ENCODE assay signal across 8 mouse cellular contexts in the genomic region with DNA sequence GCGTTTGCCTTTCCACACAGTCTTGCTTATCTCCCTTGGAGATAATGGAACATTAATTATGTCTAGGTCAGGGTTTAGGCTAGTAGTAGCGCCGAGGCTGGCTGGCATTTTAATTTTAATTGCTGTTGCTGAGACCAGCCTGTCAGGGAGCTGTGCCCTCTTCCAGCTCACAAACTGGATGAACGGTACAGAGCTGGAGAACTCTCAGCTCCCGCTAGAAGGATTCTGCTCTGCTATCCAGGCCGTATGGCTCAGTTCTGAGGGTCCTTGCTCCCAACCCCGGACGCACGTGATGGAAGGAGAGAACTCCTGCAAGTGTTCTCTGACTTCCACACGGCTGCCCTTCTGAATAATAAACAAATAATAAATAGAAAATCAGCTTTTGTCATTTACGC. TPM values are rescaled to one million over a fixed set of nuclear protein-coding genes. Genes with fewer than 3 reads are reported as not detected.
DNase-seq lines count a peak whose midpoint lies in the region; ATAC-seq and TF ChIP-seq lines count a peak whose summit lies in the region.

No protein-coding gene starts in this region.

- intact Hi-C loops in left cerebral cortex, postnatal 4 days (cut with DNase I), result no loop called here

- WGBS in cerebellum, adult 2 months, result 12% methylated on average over 11 of the region's 11 CpGs
- WGBS in neural tube, embryonic 11.5 days, result 33% methylated on average over 11 of the region's 11 CpGs
- WGBS in limb, embryonic 13.5 days, result 24% methylated on average over 11 of the region's 11 CpGs
- 19% methylated on average over 11 of the region's 11 CpGs for WGBS in stomach, embryonic 15.5 days

- peak overlapping the region; percentile 74 for H3K4me3 ChIP-seq in cerebellum, adult 2 months (replicated peaks; ENCODE audit: insufficient read depth, low read depth, low read length)
- peak overlapping the region; percentile 63 for H3K4me3 ChIP-seq in neural tube, embryonic 11.5 days (ENCODE audit: low read depth, low read length)
- H3K4me3 ChIP-seq in limb, embryonic 13.5 days, result peak overlapping the region; percentile 76
- H3K4me3 ChIP-seq in stomach, embryonic 15.5 days (replicated peaks), result peak overlapping the region; percentile 81

- peak overlapping the region; percentile 93 for H3K4me2 ChIP-seq in neural tube, embryonic 11.5 days (ENCODE audit: low read depth)
- peak overlapping the region; percentile 94 for H3K4me2 ChIP-seq in limb, embryonic 13.5 days (replicated peaks)
- H3K4me2 ChIP-seq in stomach, embryonic 15.5 days, result peak overlapping the region; percentile 97

- peak overlapping the region; percentile 76 for H3K27ac ChIP-seq in cerebellum, adult 2 months (ENCODE audit: insufficient read depth, low read length)
- H3K27ac ChIP-seq in neural tube, embryonic 11.5 days (ENCODE audit: low read depth, low read length), result no peak overlapping the region
- no peak overlapping the region for H3K27ac ChIP-seq in limb, embryonic 13.5 days
- peak overlapping the region; percentile 82 for H3K27ac ChIP-seq in stomach, embryonic 15.5 days

- no peaks in the 10 kb centered on the region for H3K36me3 ChIP-seq in neural tube, embryonic 11.5 days (ENCODE audit: control insufficient read depth, insufficient read depth, low read length)
- no peaks in the 10 kb centered on the region for H3K36me3 ChIP-seq in limb, embryonic 13.5 days
- no peaks in the 10 kb centered on the region for H3K36me3 ChIP-seq in stomach, embryonic 15.5 days

- no peaks in the 10 kb centered on the region for H3K9me3 ChIP-seq in neural tube, embryonic 11.5 days (ENCODE audit: control insufficient read depth, low read length)
- no peaks in the 10 kb centered on the region for H3K9me3 ChIP-seq in limb, embryonic 13.5 days
- no peaks in the 10 kb centered on the region for H3K9me3 ChIP-seq in stomach, embryonic 15.5 days

- peaks cover 6% of the 10 kb centered on the region for H3K4me1 ChIP-seq in cerebellum, adult 2 months (ENCODE audit: control insufficient read depth, insufficient read depth, low read length)
- peaks cover 3% of the 10 kb centered on the region; the same call in 1 of the 2 replicates for H3K4me1 ChIP-seq in neural tube, embryonic 11.5 days (ENCODE audit: control insufficient read depth, insufficient read depth, low read length)
- H3K4me1 ChIP-seq in limb, embryonic 13.5 days, result peaks cover 14% of the 10 kb centered on the region
- H3K4me1 ChIP-seq in stomach, embryonic 15.5 days, result peaks cover 10% of the 10 kb centered on the region

- ATAC-seq in neural tube, embryonic 11.5 days (ENCODE audit: insufficient read depth, low FRiP score, low TSS enrichment), result 0 out of 2 replicates have a peak, but pooled peaks have one; percentile 11
- ATAC-seq in limb, embryonic 13.5 days (ENCODE audit: low FRiP score, low read depth), result peak; percentile 12; the same call in 1 of the 2 replicates
- no peak for ATAC-seq in stomach, embryonic 15.5 days (ENCODE audit: insufficient read depth, low FRiP score, low read depth)

- no peak for TF ChIP-seq CTCF in cerebellum, adult 2 months (IDR thresholded peaks at IDR 0.05; ENCODE audit: borderline replicate concordance, insufficient read depth, low read depth, low read length)

- peak overlapping the region; percentile 64 for H3K9ac ChIP-seq in neural tube, embryonic 11.5 days (ENCODE audit: low read length)
- H3K9ac ChIP-seq in limb, embryonic 13.5 days, result peak overlapping the region; percentile 74
- H3K9ac ChIP-seq in stomach, embryonic 15.5 days, result peak overlapping the region; percentile 56; the same call in 1 of the 2 replicates

- H3K27me3 ChIP-seq in cerebellum, adult 2 months (ENCODE audit: control insufficient read depth, insufficient read depth, low read length), result no peaks in the 10 kb centered on the region
- no peaks in the 10 kb centered on the region for H3K27me3 ChIP-seq in neural tube, embryonic 11.5 days (ENCODE audit: control insufficient read depth, insufficient read depth, low read length)
- no peaks in the 10 kb centered on the region for H3K27me3 ChIP-seq in limb, embryonic 13.5 days
- H3K27me3 ChIP-seq in stomach, embryonic 15.5 days (replicated peaks), result no peaks in the 10 kb centered on the region

- no peak for DNase-seq in cerebellum, adult 2 months
- DNase-seq in cerebellum, postnatal 36 days, result no peak
- DNase-seq in neural tube, embryonic 11.5 days (ENCODE audit: low spot score), result no peak
- no peak for DNase-seq in neural tube, embryonic 10.5 days (ENCODE audit: extremely low spot score, low spot score)
- DNase-seq in left cerebral cortex, postnatal 4 days, result no peak
- DNase-seq in spleen, postnatal 4 days (ENCODE audit: low spot score in 2 of 2), result no peak

- TF ChIP-seq POLR2A in cerebellum, adult 2 months (IDR thresholded peaks at IDR 0.05; ENCODE audit: borderline replicate concordance, insufficient read depth, low read length), result no peak

RNA-seq across cellular contexts. Expression of gene Rcan3, which starts 0.7 kb away (rescaled TPM):
- polyA plus RNA-seq in cerebellum, adult 2 months (2012; rRNA removed), result 74.3 and 80.4 TPM in 2 replicates
- 12.5 and 13.0 TPM in 2 replicates for polyA plus RNA-seq in neural tube, embryonic 11.5 days (2014; fragmentation: Nextera tagmentation; extraction: Ambion mirVana)
- polyA plus RNA-seq in limb, embryonic 13.5 days (2015; fragmentation: Nextera tagmentation; extraction: Ambion mirVana), result 13.5 and 15.6 TPM in 2 replicates
- polyA plus RNA-seq in stomach, embryonic 15.5 days (2015; fragmentation: Nextera tagmentation; extraction: Ambion mirVana), result 18.8 and 21.3 TPM in 2 replicates
- total RNA-seq in left cerebral cortex, postnatal 4 days (2021), result 10 to 100 TPM; 55.4 to 69.4 TPM

RNA-seq across cellular contexts. Expression of gene Ncmap, which starts 36.4 kb away (rescaled TPM):
- polyA plus RNA-seq in cerebellum, adult 2 months (2012; rRNA removed), result 4.1 and 4.7 TPM in 2 replicates
- polyA plus RNA-seq in neural tube, embryonic 11.5 days (2014; fragmentation: Nextera tagmentation; extraction: Ambion mirVana), result 0.97 and 1.5 TPM in 2 replicates
- 12.0 and 12.2 TPM in 2 replicates for polyA plus RNA-seq in limb, embryonic 13.5 days (2015; fragmentation: Nextera tagmentation; extraction: Ambion mirVana)
- polyA plus RNA-seq in stomach, embryonic 15.5 days (2015; fragmentation: Nextera tagmentation; extraction: Ambion mirVana), result 19.0 and 21.9 TPM in 2 replicates
- total RNA-seq in left cerebral cortex, postnatal 4 days (2021), result under 1 TPM; 0.60 to 0.66 TPM

Comparison
In these comparisons a context has a peak if more than half of its experiments do, and no peak if none do; other contexts are left out.
1. H3K27ac ChIP-seq: peak in cerebellum, adult 2 months (single experiment) and stomach, embryonic 15.5 days (single experiment); none in neural tube, embryonic 11.5 days (single experiment) and limb, embryonic 13.5 days (single experiment).
2. Peak in every context shown above with its lines, with median percentiles within 50 percentile points of each other: H3K4me3 ChIP-seq, H3K4me2 ChIP-seq and H3K9ac ChIP-seq.